Mouse (Mus musculus): Measurements from ENCODE around the gene Olfr1185-ps1. TPM values are rescaled to one million over a fixed set of nuclear protein-coding genes. Genes with fewer than 3 reads are reported as not detected.
"Not testable (repeated sequence)": the region's sequence is repeated elsewhere in the genome, so short reads cannot be mapped to it uniquely, and the experiment has no call there.

The Olfr1185-ps1 gene
- not detected in 2 replicates for polyA plus RNA-seq (2012; rRNA removed)
- not detected in 2 replicates for polyA plus RNA-seq (2014; fragmentation: Nextera tagmentation; extraction: Ambion mirVana)

- ATAC-seq (ENCODE audit: insufficient read depth) (no peak), DNase-seq (ENCODE audit: low read depth in 3 of 3, low spot score in 3 of 3) (no peak)
- Histone ChIP-seq H3K4me2 (ENCODE audit: low read depth) (no peak within 1 kb of the TSS), H3K9me3 (ENCODE audit: control insufficient read depth, low read length) (no peaks in the 10 kb centered on the region), H3K4me3 (ENCODE audit: insufficient read depth in 1 of 2, low read depth in 2 of 2, low read length in 2 of 2) (no peak within 1 kb of the TSS), H3K36me3 (replicated peaks; ENCODE audit: control insufficient read depth, insufficient read depth, low read depth) (no peaks in the 10 kb centered on the region), H3K27me3 (ENCODE audit: control insufficient read depth, insufficient read depth, low read length) (no peaks in the 10 kb centered on the region), H3K27ac (no peak within 1 kb of the TSS), H3K4me1 (replicated peaks; ENCODE audit: control insufficient read depth in 2 of 2, insufficient read depth in 2 of 2, low read length in 1 of 2) (no peaks in the 10 kb centered on the region), H3K9ac (replicated peaks) (no peak within 1 kb of the TSS)
- 36% methylated on average over 2 of the region's 2 CpGs for WGBS (ENCODE audit: insufficient replicate concordance)
- no peak for TF ChIP-seq EP300 (IDR thresholded peaks at IDR 0.05; ENCODE audit: low read depth)
- no peak for TF ChIP-seq CTCF (IDR thresholded peaks at IDR 0.05; ENCODE audit: low read depth)
Observed at GRCm38 (mm10) chr2:88493020-88493419, at the start of gene Olfr1185-ps1. Gene Olfr1185-ps1 (plus strand): TSS chr2:88493320.

GRCm38 (mm10) chr2:88449031-88449430 is 44.1 kb upstream of the Olfr1185-ps1 start, which contains the start of gene Gm13757:
Gene Gm13757 (minus strand): TSS chr2:88449131.
- H3K4me3 ChIP-seq (ENCODE audit: insufficient read depth in 1 of 2, low read depth in 2 of 2, low read length in 2 of 2): no peak within 1 kb of the TSS
- H3K9me3 ChIP-seq (ENCODE audit: control insufficient read depth, low read length): no peaks in the 10 kb centered on the region
- WGBS (ENCODE audit: insufficient replicate concordance): 48% methylated on average over 1 of the region's 1 CpGs
- no peaks in the 10 kb centered on the region for H3K4me1 ChIP-seq (replicated peaks; ENCODE audit: control insufficient read depth in 2 of 2, insufficient read depth in 2 of 2, low read length in 1 of 2)
- no peak for ATAC-seq (ENCODE audit: insufficient read depth)
- H3K27ac ChIP-seq: no peak within 1 kb of the TSS
- H3K4me2 ChIP-seq (ENCODE audit: low read depth): no peak within 1 kb of the TSS
- DNase-seq (ENCODE audit: low read depth in 3 of 3, low spot score in 3 of 3): no peak
- H3K36me3 ChIP-seq (replicated peaks; ENCODE audit: control insufficient read depth, insufficient read depth, low read depth): no peaks in the 10 kb centered on the region
- no peak within 1 kb of the TSS for H3K9ac ChIP-seq (replicated peaks)
- TF ChIP-seq CTCF (IDR thresholded peaks at IDR 0.05; ENCODE audit: low read depth) (no peak), EP300 (IDR thresholded peaks at IDR 0.05; ENCODE audit: low read depth) (no peak)
- H3K27me3 ChIP-seq (ENCODE audit: control insufficient read depth, insufficient read depth, low read length): no peaks in the 10 kb centered on the region

GRCm38 (mm10) chr2:88454567-88454966 is 38.6 kb upstream of the Olfr1185-ps1 start, which contains the start of gene Olfr1183:
Gene Olfr1183 (plus strand): TSS chr2:88454867.
- H3K4me2 ChIP-seq (ENCODE audit: low read depth); H3K27me3 ChIP-seq (ENCODE audit: control insufficient read depth, insufficient read depth, low read length); H3K9me3 ChIP-seq (ENCODE audit: control insufficient read depth, low read length); H3K36me3 ChIP-seq (replicated peaks; ENCODE audit: control insufficient read depth, insufficient read depth, low read depth); H3K27ac ChIP-seq; H3K4me1 ChIP-seq (replicated peaks; ENCODE audit: control insufficient read depth in 2 of 2, insufficient read depth in 2 of 2, low read length in 1 of 2); H3K4me3 ChIP-seq (ENCODE audit: insufficient read depth in 1 of 2, low read depth in 2 of 2, low read length in 2 of 2); ATAC-seq (ENCODE audit: insufficient read depth); H3K9ac ChIP-seq (replicated peaks); DNase-seq (ENCODE audit: low read depth in 3 of 3, low spot score in 3 of 3): not testable (repeated sequence)
- WGBS (ENCODE audit: insufficient replicate concordance): 60% methylated on average over 1 of the region's 1 CpGs

GRCm38 (mm10) chr2:88483298-88483697 is 9.8 kb upstream of the Olfr1185-ps1 start, which contains the start of gene Olfr1184:
Gene Olfr1184 (plus strand): TSS chr2:88483598.
- Histone ChIP-seq H3K4me2 (ENCODE audit: low read depth) (no peak within 1 kb of the TSS), H3K36me3 (replicated peaks; ENCODE audit: control insufficient read depth, insufficient read depth, low read depth) (no peaks in the 10 kb centered on the region), H3K27ac (no peak within 1 kb of the TSS), H3K9ac (replicated peaks) (no peak within 1 kb of the TSS), H3K4me1 (replicated peaks; ENCODE audit: control insufficient read depth in 2 of 2, insufficient read depth in 2 of 2, low read length in 1 of 2) (no peaks in the 10 kb centered on the region), H3K4me3 (ENCODE audit: insufficient read depth in 1 of 2, low read depth in 2 of 2, low read length in 2 of 2) (no peak within 1 kb of the TSS), H3K27me3 (ENCODE audit: control insufficient read depth, insufficient read depth, low read length) (no peaks in the 10 kb centered on the region), H3K9me3 (ENCODE audit: control insufficient read depth, low read length) (no peaks in the 10 kb centered on the region)
- DNase-seq (ENCODE audit: low read depth in 3 of 3, low spot score in 3 of 3) (no peak), ATAC-seq (ENCODE audit: insufficient read depth) (no peak)
- WGBS (ENCODE audit: insufficient replicate concordance): 65% methylated on average over 2 of the region's 2 CpGs
- TF ChIP-seq CTCF (IDR thresholded peaks at IDR 0.05; ENCODE audit: low read depth) (no peak), EP300 (IDR thresholded peaks at IDR 0.05; ENCODE audit: low read depth) (no peak)

- DNase-seq (ENCODE audit: low read depth in 3 of 3, low spot score in 3 of 3) (no peak), ATAC-seq (ENCODE audit: insufficient read depth) (no peak)
- no peaks in the 10 kb centered on the region for H3K36me3 ChIP-seq (replicated peaks; ENCODE audit: control insufficient read depth, insufficient read depth, low read depth)
- no peak within 1 kb of the TSS for H3K4me2 ChIP-seq (ENCODE audit: low read depth)
- no peaks in the 10 kb centered on the region for H3K9me3 ChIP-seq (ENCODE audit: control insufficient read depth, low read length)
- TF ChIP-seq EP300 (IDR thresholded peaks at IDR 0.05; ENCODE audit: low read depth) (no peak), CTCF (IDR thresholded peaks at IDR 0.05; ENCODE audit: low read depth) (no peak)
- H3K27ac ChIP-seq: no peak within 1 kb of the TSS
- H3K27me3 ChIP-seq (ENCODE audit: control insufficient read depth, insufficient read depth, low read length): no peaks in the 10 kb centered on the region
- H3K4me3 ChIP-seq (ENCODE audit: insufficient read depth in 1 of 2, low read depth in 2 of 2, low read length in 2 of 2): no peak within 1 kb of the TSS
- no peak within 1 kb of the TSS for H3K9ac ChIP-seq (replicated peaks)
- 73% methylated on average over 2 of the region's 2 CpGs for WGBS (ENCODE audit: insufficient replicate concordance)
- H3K4me1 ChIP-seq (replicated peaks; ENCODE audit: control insufficient read depth in 2 of 2, insufficient read depth in 2 of 2, low read length in 1 of 2): no peaks in the 10 kb centered on the region
Observed at GRCm38 (mm10) chr2:88518251-88518650, 25.1 kb downstream of the Olfr1185-ps1 start, which contains the start of gene Olfr1186. Gene Olfr1186 (plus strand): TSS chr2:88518551.
